Comparison of ENCODE assay signal across 8 mouse cellular contexts in the genomic region with DNA sequence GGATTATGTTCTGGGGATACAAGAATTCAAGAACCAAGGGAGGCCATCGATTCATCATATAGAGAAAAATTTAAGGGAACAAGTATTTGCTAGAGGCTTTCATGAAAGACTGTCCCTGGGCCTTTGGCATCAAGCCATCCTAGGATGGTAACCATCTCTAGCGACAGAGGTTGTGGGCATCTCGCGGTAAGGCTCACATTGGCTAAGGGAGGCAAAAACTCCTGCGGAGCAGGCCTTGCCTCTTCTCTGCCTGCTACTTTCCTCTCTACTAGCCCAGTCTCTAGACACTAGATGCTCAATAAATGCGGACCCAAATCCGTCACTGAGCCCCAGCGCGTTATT. TPM values are rescaled to one million over a fixed set of nuclear protein-coding genes. Genes with fewer than 3 reads are reported as not detected.
DNase-seq lines count a peak whose midpoint lies in the region; ATAC-seq lines count a peak whose summit lies in the region.

A gene (plus strand): TSS at position 281 of the 342 bp plus-strand sequence.

- H3K27me3 ChIP-seq in lung, embryonic 15.5 days = peaks cover 65% of the 10 kb centered on the region
- no peaks in the 10 kb centered on the region for H3K27me3 ChIP-seq in midbrain, embryonic 16.5 days (ENCODE audit: control insufficient read depth, insufficient read depth, low read depth, low read length)

- peaks cover 27% of the 10 kb centered on the region for H3K4me1 ChIP-seq in lung, embryonic 15.5 days
- H3K4me1 ChIP-seq in midbrain, embryonic 16.5 days (ENCODE audit: control insufficient read depth, insufficient read depth, low read length) = peaks cover 11% of the 10 kb centered on the region

- ATAC-seq in lung, embryonic 15.5 days (ENCODE audit: borderline replicate concordance, extremely low read depth, low FRiP score, low TSS enrichment) = no peak
- no peak for ATAC-seq in midbrain, embryonic 16.5 days

- peak within 1 kb of the TSS; percentile 33; the same call in 1 of the 2 replicates for H3K27ac ChIP-seq in lung, embryonic 15.5 days
- H3K27ac ChIP-seq in midbrain, embryonic 16.5 days (ENCODE audit: low read length) = peak within 1 kb of the TSS; percentile 98

- no peak for DNase-seq in lung, postnatal 4 days
- peak; percentile 71 for DNase-seq in brain, adult 2 months (ENCODE audit: low read depth, low spot score)
- DNase-seq in heart, adult 8-10 months (ENCODE audit: low spot score) = no peak
- DNase-seq in layer of hippocampus, postnatal 14 days (ENCODE audit: low spot score in 2 of 2) = no peak
- DNase-seq in T-cell, adult 2 months (ENCODE audit: low spot score) = no peak
- DNase-seq in kidney, adult 18-20 months = no peak

- WGBS in lung, embryonic 15.5 days = 12% methylated on average over 9 of the region's 9 CpGs
- WGBS in midbrain, embryonic 16.5 days = 8% methylated on average over 9 of the region's 9 CpGs

- H3K9ac ChIP-seq in lung, embryonic 15.5 days = peak within 1 kb of the TSS; percentile 51
- H3K9ac ChIP-seq in midbrain, embryonic 16.5 days (ENCODE audit: low read depth, low read length) = peak within 1 kb of the TSS; percentile 98

- H3K36me3 ChIP-seq in lung, embryonic 15.5 days = no peaks in the 10 kb centered on the region
- H3K36me3 ChIP-seq in midbrain, embryonic 16.5 days (ENCODE audit: control insufficient read depth, insufficient read depth, low read length) = no peaks in the 10 kb centered on the region

- peak within 1 kb of the TSS; percentile 95 for H3K4me2 ChIP-seq in lung, embryonic 15.5 days
- H3K4me2 ChIP-seq in midbrain, embryonic 16.5 days (ENCODE audit: low read length) = peak within 1 kb of the TSS; percentile 80

- peak within 1 kb of the TSS; percentile 64 for H3K4me3 ChIP-seq in lung, embryonic 15.5 days
- peak within 1 kb of the TSS; percentile 96 for H3K4me3 ChIP-seq in midbrain, embryonic 16.5 days (ENCODE audit: low read depth, low read length)

- H3K9me3 ChIP-seq in lung, embryonic 15.5 days = no peaks in the 10 kb centered on the region
- no peaks in the 10 kb centered on the region for H3K9me3 ChIP-seq in midbrain, embryonic 16.5 days (replicated peaks; ENCODE audit: control insufficient read depth, low read length, poor library complexity, severe bottlenecking)

RNA-seq across cellular contexts. Expression of the gene that starts here (rescaled TPM):
- polyA plus RNA-seq in lung, embryonic 15.5 days (2015; fragmentation: Nextera tagmentation; extraction: Ambion mirVana) = 3.4 and 3.5 TPM in 2 replicates
- total RNA-seq in heart, adult 8-10 months (2022) = 10 to 100 TPM; 18.5 to 26.9 (median 21.6) TPM
- total RNA-seq in layer of hippocampus, postnatal 14 days (2021) = 100 to 1,000 TPM; 795 to 812 TPM
- 235 and 240 TPM in 2 replicates for polyA plus RNA-seq in midbrain, embryonic 16.5 days (2015; fragmentation: Nextera tagmentation; extraction: Ambion mirVana)

Comparison
In these comparisons a context has a peak if more than half of its experiments do, and no peak if none do; other contexts are left out.
1. RNA of the gene that starts here (total RNA-seq): 795 to 812 TPM in layer of hippocampus, postnatal 14 days; 18.5 to 26.9 TPM in heart, adult 8-10 months; every median in the first group is over 10 times any median in the second.
2. RNA of the gene that starts here (polyA plus RNA-seq): 235 to 240 TPM in midbrain, embryonic 16.5 days; 3.4 to 3.5 TPM in lung, embryonic 15.5 days; every median in the first group is over 10 times any median in the second.